Mouse (Mus musculus) central nervous system, embryonic 18 days (tissue): Measurements from ENCODE around the gene Tspan31. TPM values are rescaled to one million over a fixed set of nuclear protein-coding genes. Genes with fewer than 3 reads are reported as not detected.

Experiments
- polyA plus RNA-seq: library from polyadenylated mRNA; depleted of rRNA; stranded (reverse); fragments of >200 nt; gene quantifications from 2 replicates; pipeline ENCODE4 v1.2.3, GENCODE M21; 2012; rRNA removed

Gene Tspan31
- polyA plus RNA-seq: 74.7 and 75.1 TPM in 2 replicates

GRCm38 (mm10) chr10:127070190-127071121, at the start of gene Tspan31:
TSS of gene Tspan31 (minus strand) at chr10:127070264.

GRCm38 (mm10) chr10:127075080-127075479, 5.0 kb upstream of the Tspan31 start, which contains the start of gene Agap2:
TSS of gene Agap2 (plus strand) at chr10:127075284.

GRCm38 (mm10) chr10:127063239-127063872, 6.7 kb downstream of the Tspan31 start, which contains the start of gene Cdk4:
TSS of gene Cdk4 (plus strand) at chr10:127063534.

GRCm38 (mm10) chr10:127059968-127060916, 9.8 kb downstream of the Tspan31 start, which contains the start of gene March9:
TSS of gene March9 (minus strand) at chr10:127060184.

GRCm38 (mm10) chr10:127047954-127048353, 22.1 kb downstream of the Tspan31 start, which contains the start of gene Cyp27b1:
TSS of gene Cyp27b1 (plus strand) at chr10:127048250.

GRCm38 (mm10) chr10:127041274-127041766, 28.7 kb downstream of the Tspan31 start, which contains the start of the genes Mettl1 and Eef1akmt3:
TSS of gene Mettl1 (plus strand) at chr10:127041414.
TSS of gene Eef1akmt3 (minus strand) at chr10:127041513.

GRCm38 (mm10) chr10:127030336-127031296, 39.4 kb downstream of the Tspan31 start, which contains the start of gene Tsfm:
TSS of gene Tsfm (minus strand) at chr10:127030840.

Other genes starting within 250 kb of the Tspan31 start
- 11.9 and 12.4 TPM in 2 replicates for gene Atp23, start 168.9 kb downstream of the Tspan31 start, polyA plus RNA-seq
- 49.6 and 51.2 TPM in 2 replicates for gene Ctdsp2, start 91.5 kb downstream of the Tspan31 start, polyA plus RNA-seq
- 0.31 and 2.3 TPM in 2 replicates for gene Avil, start 69.6 kb downstream of the Tspan31 start, polyA plus RNA-seq
- 40.5 and 47.7 TPM in 2 replicates for gene Tsfm, start 39.4 kb downstream of the Tspan31 start, polyA plus RNA-seq
- 16.7 and 18.3 TPM in 2 replicates for gene Mettl1, start 28.9 kb downstream of the Tspan31 start, polyA plus RNA-seq
- 0.39 and 0.47 TPM in 2 replicates for gene Eef1akmt3, start 28.8 kb downstream of the Tspan31 start, polyA plus RNA-seq
- 0.88 and 0.91 TPM in 2 replicates for gene Cyp27b1, start 22.0 kb downstream of the Tspan31 start, polyA plus RNA-seq
- 37.5 and 40.2 TPM in 2 replicates for gene March9, start 10.1 kb downstream of the Tspan31 start, polyA plus RNA-seq
- 579 and 618 TPM in 2 replicates for gene Cdk4, start 6.7 kb downstream of the Tspan31 start, polyA plus RNA-seq
- gene Agap2, start 5.0 kb upstream of the Tspan31 start, polyA plus RNA-seq: 143 and 168 TPM in 2 replicates
- 71.6 and 74.0 TPM in 2 replicates for gene Os9, start 50.9 kb upstream of the Tspan31 start, polyA plus RNA-seq
- gene B4galnt1, start 95.0 kb upstream of the Tspan31 start, polyA plus RNA-seq: 62.2 and 78.3 TPM in 2 replicates
- 0.56 and 1.0 TPM in 2 replicates for gene Slc26a10, start 110.4 kb upstream of the Tspan31 start, polyA plus RNA-seq
- 75.2 and 81.9 TPM in 2 replicates for gene Arhgef25, start 119.8 kb upstream of the Tspan31 start, polyA plus RNA-seq
- 422 and 436 TPM in 2 replicates for gene Dtx3, start 125.5 kb upstream of the Tspan31 start, polyA plus RNA-seq
- gene Pip4k2c, start 141.3 kb upstream of the Tspan31 start, polyA plus RNA-seq: 23.6 and 23.7 TPM in 2 replicates
- 162 and 165 TPM in 2 replicates for gene Kif5a, start 193.1 kb upstream of the Tspan31 start, polyA plus RNA-seq
- gene Dctn2, start 196.1 kb upstream of the Tspan31 start, polyA plus RNA-seq: 336 TPM in 2 replicates
- gene Mbd6, start 218.8 kb upstream of the Tspan31 start, polyA plus RNA-seq: 26.6 and 33.0 TPM in 2 replicates
- gene Mars, start 241.5 kb upstream of the Tspan31 start, polyA plus RNA-seq: 94.5 and 96.6 TPM in 2 replicates